Mouse (Mus musculus) ES-Bruce4 (cell line): ENCODE data around the gene Nanos3.

Source experiments
- EP300 ChIP-seq: IDR thresholded peaks from 2 replicates; pipeline ENCODE4 v1.6.1; 2011; ENCODE audit warnings: low read depth, low read length; ENCODE audit not compliant: insufficient read depth
- POLR2A ChIP-seq: IDR thresholded peaks from one replicate; pipeline ENCODE4 v1.8.1; 2011; ENCODE audit warnings: low read length; ENCODE audit not compliant: insufficient read depth

- TF ChIP-seq POLR2A (no peak), EP300 (no peak)
Observed at GRCm38 (mm10) chr8:84190191-84190867, 5.3 kb upstream of the Nanos3 start.
